Mouse (Mus musculus): ENCODE results near the gene Pbx1.

DNA sequence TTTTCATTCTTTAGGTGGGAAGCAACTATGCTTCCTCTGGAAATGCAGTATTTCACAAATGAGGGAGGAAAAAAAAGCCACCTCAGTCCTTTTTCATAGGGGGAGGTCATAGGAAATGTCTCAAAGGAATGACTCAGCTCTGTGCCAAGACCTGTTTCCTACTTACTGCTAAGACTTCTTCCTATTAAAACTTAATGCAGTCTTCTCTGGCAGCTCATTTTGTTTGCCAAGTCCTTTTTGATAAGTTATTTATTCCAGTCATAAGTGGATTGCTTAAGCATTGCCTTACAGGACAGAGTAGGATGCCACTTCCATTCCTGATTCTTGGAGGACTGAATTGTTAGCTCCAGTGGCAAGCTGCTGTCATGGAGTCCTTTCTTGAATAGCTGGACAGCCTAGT lies 41.3 kb downstream of the Pbx1 start:
- TF ChIP-seq ZC3H11A (IDR thresholded peaks at IDR 0.05; ENCODE audit: borderline replicate concordance, low read depth, low read length) = no peak
- TF ChIP-seq CHD2 (IDR thresholded peaks at IDR 0.05; ENCODE audit: low read depth, low read length) = no peak
- no peak for TF ChIP-seq HCFC1 (IDR thresholded peaks at IDR 0.05; ENCODE audit: borderline replicate concordance, insufficient read depth, low read length)
- no peak for TF ChIP-seq MAFK (IDR thresholded peaks at IDR 0.05; ENCODE audit: insufficient read depth, low read depth, low read length)

Data from ES-E14 (cell line).